Mouse (Mus musculus): ENCODE data around the gene Gm49601.

The Gm49601 gene

DNA sequence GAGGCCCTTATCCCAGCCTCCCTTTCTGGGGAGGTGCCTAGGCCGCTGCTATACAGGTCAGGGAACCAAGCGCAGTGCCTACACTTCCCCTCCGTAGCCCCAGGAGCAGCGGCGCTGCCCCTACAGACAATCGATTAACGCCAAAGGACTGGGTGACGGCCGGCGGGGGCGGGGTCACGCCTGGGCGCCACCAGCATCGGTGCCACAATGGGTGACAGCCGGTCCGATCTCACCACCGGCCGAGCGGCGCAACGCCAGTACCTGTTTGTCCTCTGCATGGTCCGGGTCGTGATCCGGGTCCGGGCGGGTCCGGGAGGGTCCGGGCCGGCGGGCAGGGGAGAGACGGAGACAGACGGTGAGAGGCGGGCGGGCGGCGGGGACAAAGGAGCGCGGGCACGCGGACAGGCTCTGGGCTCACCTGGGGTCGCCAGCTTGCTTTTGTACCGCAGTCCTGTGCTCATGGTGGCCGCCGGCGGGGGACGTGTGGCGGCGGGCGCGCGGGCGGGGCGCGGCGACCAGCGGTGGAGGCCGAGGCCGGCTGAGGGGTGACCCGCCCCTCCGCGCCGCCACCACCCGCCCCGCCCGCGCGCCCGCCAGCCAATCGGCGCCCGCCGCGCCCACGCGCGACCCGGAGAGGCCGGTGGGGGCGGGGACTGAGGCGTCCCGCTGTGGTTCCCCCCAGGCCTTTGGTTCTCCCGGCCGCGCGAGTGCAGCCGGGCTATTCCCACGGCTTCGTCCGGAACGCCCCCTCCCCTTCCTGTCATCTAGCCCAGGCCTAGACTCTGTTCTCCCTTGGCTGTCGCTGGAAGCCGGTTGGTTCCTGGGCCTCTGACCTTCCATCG, 3.4 kb upstream of the Gm49601 start, which contains the start of gene Sept5:
Gene Sept5, minus strand, starts transcription at position 565 of the 842 bp plus-strand sequence.
- peak; percentile 27 for DNase-seq (ENCODE audit: low read depth, low spot score)

GRCm38 (mm10) chr16:18628948-18629340, 2.7 kb upstream of the Gm49601 start:
- DNase-seq (ENCODE audit: low read depth, low spot score): no peak

GRCm38 (mm10) chr16:18628206-18628947, 2.1 kb upstream of the Gm49601 start:
- DNase-seq (ENCODE audit: low read depth, low spot score): no peak

GRCm38 (mm10) chr16:18627163-18627562, 936 bp upstream of the Gm49601 start:
- no peak for DNase-seq (ENCODE audit: low read depth, low spot score)

- DNase-seq (ENCODE audit: low read depth, low spot score): no peak
Measured at GRCm38 (mm10) chr16:18625791-18626311, 376 bp downstream of the Gm49601 start.

DNA sequence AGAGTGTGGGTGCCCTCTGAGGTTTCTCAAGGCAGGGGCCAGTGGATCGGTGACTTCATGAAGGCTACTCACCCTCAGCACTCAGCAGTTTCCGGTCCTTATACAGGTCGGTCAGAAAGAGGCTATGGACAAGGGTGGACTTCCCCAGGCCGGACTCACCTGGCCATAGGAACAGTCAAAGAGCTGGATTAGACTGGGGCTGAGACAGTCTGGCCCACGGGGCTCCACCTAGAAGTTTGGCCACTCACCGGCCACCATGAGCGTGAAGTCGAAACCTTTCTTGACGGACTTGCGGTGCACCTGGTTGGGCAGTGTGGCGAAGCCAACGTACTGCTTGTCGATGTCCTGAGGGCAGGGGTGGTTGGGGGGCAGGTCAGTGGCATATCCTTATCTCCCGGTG, 1.1 kb downstream of the Gm49601 start:
- no peak for DNase-seq (ENCODE audit: low read depth, low spot score)

DNA sequence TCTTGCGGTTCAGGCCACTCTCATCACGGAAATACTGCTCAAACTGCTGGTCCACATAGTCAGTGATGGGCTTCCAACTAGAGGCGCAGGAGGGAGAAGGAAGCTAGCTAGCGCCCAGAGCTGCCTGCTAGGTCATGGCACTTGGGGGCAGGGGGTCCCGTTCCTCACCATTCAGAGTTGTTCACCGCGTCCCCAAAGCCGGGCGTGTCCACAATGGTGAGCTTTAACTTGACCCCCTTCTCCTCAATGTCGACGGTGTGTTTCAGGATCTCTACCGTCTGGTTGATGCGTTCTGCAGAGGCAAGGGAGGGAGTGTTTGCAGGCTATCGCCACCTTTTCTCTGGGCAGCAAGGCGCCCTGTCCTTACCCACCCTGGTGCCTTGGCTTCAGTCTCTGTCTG, 1.6 kb downstream of the Gm49601 start:
- no peak for DNase-seq (ENCODE audit: low read depth, low spot score)

- DNase-seq (ENCODE audit: low read depth, low spot score): no peak
Measured at GRCm38 (mm10) chr16:18623751-18624540, 2.3 kb downstream of the Gm49601 start.

GRCm38 (mm10) chr16:18622916-18623750, 3.1 kb downstream of the Gm49601 start:
- DNase-seq (ENCODE audit: low read depth, low spot score): peak; percentile 18

DNA sequence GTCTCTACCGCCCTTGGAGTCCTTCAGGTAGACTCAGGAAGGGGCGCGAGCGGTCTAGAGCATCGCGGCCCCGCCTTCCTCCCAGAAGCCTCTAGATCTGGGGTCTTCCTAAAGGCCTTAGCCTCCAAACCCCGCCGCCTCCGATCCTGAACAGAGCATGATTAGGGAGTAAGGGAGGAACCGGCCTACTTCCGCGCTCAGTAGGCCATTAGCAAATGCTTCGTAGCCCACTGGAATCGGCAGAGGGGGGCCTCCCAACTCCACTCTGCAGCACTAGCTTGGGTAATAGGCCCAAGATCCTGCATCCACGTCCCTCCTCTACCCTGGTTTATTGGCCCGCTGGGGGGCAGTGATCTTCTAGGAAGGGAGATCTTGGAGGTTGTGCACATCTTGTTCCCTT, 4.2 kb downstream of the Gm49601 start, which contains the start of gene Gp1bb:
Gene Gp1bb, minus strand, starts transcription at position 385 of the 400 bp plus-strand sequence.
- peak; percentile 48 for DNase-seq (ENCODE audit: low read depth, low spot score)

GRCm38 (mm10) chr16:18621362-18622001, 4.7 kb downstream of the Gm49601 start:
- peak; percentile 40 for DNase-seq (ENCODE audit: low read depth, low spot score)

GRCm38 (mm10) chr16:18620601-18621361, 5.4 kb downstream of the Gm49601 start:
- peak; percentile 72 for DNase-seq (ENCODE audit: low read depth, low spot score)

DNA sequence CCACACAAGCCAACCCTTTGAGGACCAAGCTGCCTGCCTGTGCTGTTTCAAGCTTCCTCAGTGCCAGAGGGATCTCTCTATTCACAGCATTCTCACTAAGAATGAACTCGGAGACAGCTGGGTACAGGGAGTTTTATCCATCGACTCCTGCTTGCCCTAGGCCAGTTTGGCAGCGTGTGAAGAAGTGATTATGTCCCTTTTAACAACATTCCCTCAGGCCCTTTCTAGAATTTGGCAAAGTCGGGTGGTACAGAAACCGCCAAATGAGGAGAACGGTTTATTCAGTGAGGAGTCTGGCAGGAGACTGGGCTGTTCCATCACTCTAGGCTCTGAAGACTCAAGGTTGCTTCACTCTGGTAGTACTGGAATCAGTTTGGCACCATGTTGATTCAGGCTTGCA, 6.0 kb downstream of the Gm49601 start:
- DNase-seq (ENCODE audit: low read depth, low spot score): no peak

DNA sequence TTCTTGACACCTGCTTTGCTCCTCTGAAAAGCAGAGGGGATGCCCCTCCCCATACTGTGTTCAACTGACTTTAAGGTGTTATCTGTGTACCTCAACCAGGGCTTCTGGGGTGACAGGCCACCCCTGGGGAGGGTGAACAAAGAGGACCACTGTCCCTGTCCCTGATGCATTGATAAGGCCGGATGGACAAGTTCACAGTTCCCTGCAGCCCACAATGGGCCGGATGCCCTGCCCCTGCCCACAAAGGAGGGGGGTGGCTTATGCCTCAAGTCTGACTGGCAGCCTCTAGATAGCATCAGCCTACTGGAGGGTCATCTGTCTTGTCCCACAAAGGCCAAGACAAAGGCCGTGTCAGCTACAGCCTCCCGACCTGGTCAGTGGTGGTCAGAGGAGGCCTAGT, 7.1 kb downstream of the Gm49601 start:
- no peak for DNase-seq (ENCODE audit: low read depth, low spot score)

DNA sequence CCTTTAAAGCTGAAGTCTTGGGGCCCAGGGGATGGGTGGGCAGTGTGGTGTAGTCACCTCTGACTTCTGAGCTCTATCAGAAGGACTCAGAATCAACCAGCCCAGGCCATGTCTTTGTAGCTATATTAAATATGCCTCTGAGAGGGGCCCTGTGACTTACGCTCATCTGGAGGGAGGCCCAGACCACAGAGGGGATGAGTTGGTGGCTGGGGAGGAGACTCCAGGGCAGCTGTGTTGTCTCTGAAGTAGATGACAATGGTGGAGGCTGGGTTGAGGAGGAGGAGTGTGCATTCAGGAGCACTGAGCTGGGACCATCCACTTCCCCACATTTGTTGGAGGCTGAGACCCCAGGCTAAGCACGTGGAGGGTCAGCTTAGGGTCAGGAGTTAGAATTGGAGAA, 7.9 kb downstream of the Gm49601 start:
- no peak for DNase-seq (ENCODE audit: low read depth, low spot score)

DNA sequence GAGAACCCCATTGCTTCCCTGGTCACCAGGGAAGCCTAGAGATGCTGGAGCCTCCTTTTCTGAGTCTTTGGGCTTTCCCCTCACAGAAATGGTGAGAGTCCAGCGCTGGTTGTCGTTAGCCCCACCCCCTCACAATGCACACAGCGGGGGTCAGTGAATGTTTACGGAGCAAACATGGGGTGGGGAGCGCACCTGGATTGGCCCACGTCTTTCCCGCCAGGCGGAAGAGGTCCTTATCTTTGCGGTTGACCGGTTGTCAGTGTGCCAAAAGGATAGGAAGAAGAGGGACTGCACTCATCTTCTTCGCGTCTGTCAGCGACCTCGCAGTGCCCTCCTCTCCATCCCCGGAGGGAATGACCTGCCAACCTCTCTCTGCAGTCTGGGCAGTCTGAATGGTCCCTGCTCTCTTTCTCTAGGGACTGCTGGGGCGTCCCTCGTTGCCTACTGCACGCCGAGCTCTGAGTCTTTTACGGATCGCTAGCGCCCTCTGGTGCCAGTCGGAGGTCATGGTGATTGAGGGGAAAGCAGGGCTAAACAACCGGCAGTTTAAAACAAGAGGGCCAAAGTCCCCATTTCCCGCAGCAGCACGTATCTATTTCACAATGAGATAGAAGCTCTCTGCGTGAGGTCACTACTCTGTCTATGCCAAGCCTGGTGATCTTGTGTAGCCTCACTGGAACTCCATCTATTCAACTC, 8.7 kb downstream of the Gm49601 start:
- DNase-seq (ENCODE audit: low read depth, low spot score): peak; percentile 80

GRCm38 (mm10) chr16:18613301-18613700, 12.9 kb downstream of the Gm49601 start:
- DNase-seq (ENCODE audit: low read depth, low spot score): no peak

DNA sequence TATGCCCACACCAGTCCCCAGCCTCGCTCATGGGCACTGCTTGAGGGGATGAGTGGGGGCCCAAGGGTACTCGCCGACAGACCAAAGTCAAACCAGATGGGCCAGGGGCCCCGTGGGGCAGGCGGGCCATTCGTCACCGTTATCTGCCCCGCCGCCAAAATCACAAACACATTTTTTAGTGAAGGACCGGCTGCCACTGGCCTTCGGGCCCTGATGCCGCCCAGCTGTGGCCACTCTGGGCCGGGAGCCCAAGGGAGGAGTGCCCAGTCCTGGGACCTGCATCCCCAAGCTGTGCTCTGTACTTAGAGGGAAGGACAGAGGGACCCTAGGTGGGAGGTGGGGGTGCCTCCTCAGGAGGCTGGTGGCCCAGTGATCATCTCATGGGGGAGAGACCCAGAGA, 14.5 kb downstream of the Gm49601 start:
- no peak for DNase-seq (ENCODE audit: low read depth, low spot score)

DNA sequence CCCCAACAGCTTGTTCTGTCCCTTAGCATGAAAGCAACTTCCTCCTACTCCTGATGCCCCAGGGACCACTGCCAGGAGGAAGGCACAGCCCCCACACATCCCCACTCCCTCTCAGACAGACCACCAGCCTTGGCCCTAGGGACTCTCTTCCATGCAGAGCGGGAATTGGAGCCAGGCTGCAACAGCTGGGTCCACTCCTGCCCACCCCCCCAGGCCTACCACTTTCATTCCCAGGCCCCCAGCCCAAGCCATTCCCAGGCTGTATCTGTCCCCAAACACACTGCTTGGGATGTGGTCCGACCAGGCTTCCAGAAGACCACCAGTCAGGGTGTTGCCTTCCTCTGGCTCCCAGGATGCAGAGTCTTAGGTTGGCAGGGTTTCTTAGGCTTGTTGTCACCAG, 17.1 kb downstream of the Gm49601 start:
- DNase-seq (ENCODE audit: low read depth, low spot score): no peak
